Mouse (Mus musculus): ENCODE measurements at regions not wholly inside any gene's neighbourhood (a gene's known extent, or its start where the extent isn't known, plus 50 kb on each side); places are given as distances from the start of the nearest gene placed in this dataset.

DNA sequence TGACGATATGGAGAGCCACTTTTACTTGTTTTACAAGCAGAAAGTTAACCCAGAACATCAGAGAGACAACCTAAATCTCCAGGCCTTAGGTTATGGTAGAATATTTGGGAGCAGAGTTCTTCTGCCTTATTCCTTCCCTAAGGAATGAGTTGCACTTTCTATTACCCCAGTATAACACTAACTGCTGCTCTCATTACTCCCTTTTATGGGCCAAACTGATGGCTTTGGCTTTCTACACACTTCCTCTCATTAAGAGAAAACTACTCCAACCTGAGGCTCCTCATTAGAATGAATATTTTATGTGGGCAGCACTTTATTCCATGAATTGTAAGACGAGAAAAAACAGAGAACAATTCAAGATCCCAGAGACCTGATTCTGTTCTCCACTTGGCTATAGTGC lies 289.0 kb upstream of the Tnc start:
- Histone ChIP-seq H3K9ac (ENCODE audit: low read length) (no peak overlapping the region), H3K4me3 (replicated peaks; ENCODE audit: low read length) (no peak overlapping the region), H3K27ac (ENCODE audit: low read length) (no peak overlapping the region), H3K27me3 (ENCODE audit: control insufficient read depth, insufficient read depth, low read length) (no peaks in the 10 kb centered on the region), H3K4me2 (ENCODE audit: low read depth, low read length) (no peak overlapping the region), H3K36me3 (ENCODE audit: control insufficient read depth, insufficient read depth, low read length) (no peaks in the 10 kb centered on the region), H3K4me1 (ENCODE audit: control insufficient read depth, insufficient read depth, low read length) (no peaks in the 10 kb centered on the region), H3K9me3 (replicated peaks; ENCODE audit: control insufficient read depth, low read length) (no peaks in the 10 kb centered on the region)
- ATAC-seq (ENCODE audit: insufficient read depth, low FRiP score), result no peak
- WGBS, result 70% methylated on average over 2 of the region's 2 CpGs

DNA sequence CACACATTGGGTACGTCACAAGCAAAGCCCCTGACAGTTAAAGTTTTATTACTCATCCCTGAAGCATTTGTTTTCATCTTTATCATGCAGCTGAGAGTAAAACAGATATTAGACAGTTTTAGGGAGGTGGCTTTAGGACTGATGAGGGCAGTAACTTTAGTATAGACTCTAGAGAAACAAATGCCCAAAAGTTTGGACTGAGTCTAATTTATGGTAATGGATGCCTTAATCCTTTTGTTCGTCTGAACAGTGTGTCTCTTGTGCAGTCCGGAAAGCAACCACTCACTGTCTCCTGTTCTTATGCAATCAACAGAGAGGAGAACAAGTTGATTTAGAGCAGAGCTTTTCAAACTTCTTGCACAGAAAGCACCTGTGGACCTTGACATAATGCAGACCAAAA lies 283.4 kb upstream of the Tnc start:
- no peak overlapping the region for H3K27ac ChIP-seq (ENCODE audit: low read length)
- H3K4me2 ChIP-seq (ENCODE audit: low read depth, low read length), result no peak overlapping the region
- no peaks in the 10 kb centered on the region for H3K27me3 ChIP-seq (ENCODE audit: control insufficient read depth, insufficient read depth, low read length)
- no peak overlapping the region for H3K4me3 ChIP-seq (replicated peaks; ENCODE audit: low read length)
- peak; percentile 69 for ATAC-seq (ENCODE audit: insufficient read depth, low FRiP score)
- no peak overlapping the region for H3K9ac ChIP-seq (ENCODE audit: low read length)
- no peaks in the 10 kb centered on the region for H3K4me1 ChIP-seq (ENCODE audit: control insufficient read depth, insufficient read depth, low read length)
- WGBS, result 34% methylated on average over 3 of the region's 3 CpGs
- no peaks in the 10 kb centered on the region for H3K9me3 ChIP-seq (replicated peaks; ENCODE audit: control insufficient read depth, low read length)
- H3K36me3 ChIP-seq (ENCODE audit: control insufficient read depth, insufficient read depth, low read length), result no peaks in the 10 kb centered on the region

DNA sequence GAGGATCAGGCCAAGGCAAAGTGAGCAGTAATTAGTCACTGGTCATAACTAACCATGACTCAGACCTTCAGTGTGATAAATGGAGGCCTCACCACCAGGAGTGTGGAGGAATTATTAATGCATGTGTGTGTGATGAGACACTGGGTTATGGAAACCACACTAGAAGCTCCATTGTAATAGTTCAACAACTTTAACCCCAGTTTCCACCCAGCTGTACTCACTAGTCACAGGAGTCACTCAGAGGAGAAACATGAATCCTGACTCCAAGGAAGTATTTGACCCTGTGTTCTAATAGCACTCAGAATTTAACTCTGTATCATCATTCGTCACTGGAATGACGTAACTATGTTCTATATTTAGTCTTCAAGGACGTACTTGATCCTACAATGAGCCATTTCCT lies 277.6 kb upstream of the Tnc start:
- no peaks in the 10 kb centered on the region for H3K9me3 ChIP-seq (replicated peaks; ENCODE audit: control insufficient read depth, low read length)
- no peaks in the 10 kb centered on the region for H3K4me1 ChIP-seq (ENCODE audit: control insufficient read depth, insufficient read depth, low read length)
- no peak overlapping the region for H3K4me2 ChIP-seq (ENCODE audit: low read depth, low read length)
- 51% methylated on average over 3 of the region's 3 CpGs for WGBS
- H3K9ac ChIP-seq (ENCODE audit: low read length), result no peak overlapping the region
- no peak overlapping the region for H3K4me3 ChIP-seq (replicated peaks; ENCODE audit: low read length)
- ATAC-seq (ENCODE audit: insufficient read depth, low FRiP score), result no peak
- H3K36me3 ChIP-seq (ENCODE audit: control insufficient read depth, insufficient read depth, low read length), result no peaks in the 10 kb centered on the region
- H3K27me3 ChIP-seq (ENCODE audit: control insufficient read depth, insufficient read depth, low read length), result no peaks in the 10 kb centered on the region
- no peak overlapping the region for H3K27ac ChIP-seq (ENCODE audit: low read length)

DNA sequence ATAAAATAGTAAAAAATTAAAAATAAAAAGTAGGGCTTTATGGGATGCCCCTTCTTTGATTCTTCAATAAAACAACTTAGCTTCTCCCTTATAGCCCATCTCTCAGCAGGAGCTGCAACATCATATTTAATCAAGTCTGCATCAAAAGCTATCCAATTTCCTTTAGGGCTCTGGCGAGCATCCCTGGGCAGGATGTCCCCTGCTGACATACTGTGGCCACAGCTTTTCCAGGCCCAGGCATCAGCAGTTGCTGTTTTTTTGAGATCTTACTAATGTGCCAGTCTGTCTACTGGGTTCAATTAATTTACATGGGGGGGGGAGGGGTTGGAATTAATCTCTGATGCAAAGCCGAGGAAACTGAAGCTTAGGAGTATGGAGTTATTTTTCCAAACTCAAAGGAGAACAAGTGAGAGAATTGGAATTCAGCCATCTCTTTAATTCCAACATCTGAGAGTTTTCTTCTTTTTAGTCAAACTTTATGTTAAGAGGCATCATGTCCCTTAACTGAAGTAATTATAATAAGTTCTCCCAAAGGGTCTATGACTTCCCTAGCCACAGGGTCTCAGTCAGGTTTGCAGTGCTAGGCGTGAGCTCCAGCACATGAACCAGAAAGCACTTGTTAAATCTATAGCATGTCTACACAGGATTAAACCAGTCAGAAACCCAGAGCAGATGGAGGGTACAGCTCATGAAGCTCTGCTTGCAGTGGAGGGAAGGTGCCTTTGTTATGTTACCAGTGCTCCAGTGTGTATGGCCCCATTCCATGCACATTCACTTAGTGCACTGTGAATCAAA lies 269.9 kb upstream of the Tnc start:
- H3K4me2 ChIP-seq (ENCODE audit: low read depth, low read length), result no peak overlapping the region
- no peaks in the 10 kb centered on the region for H3K9me3 ChIP-seq (replicated peaks; ENCODE audit: control insufficient read depth, low read length)
- no peak overlapping the region for H3K9ac ChIP-seq (ENCODE audit: low read length)
- H3K27ac ChIP-seq (ENCODE audit: low read length), result no peak overlapping the region
- no peak overlapping the region for H3K4me3 ChIP-seq (replicated peaks; ENCODE audit: low read length)
- ATAC-seq (ENCODE audit: insufficient read depth, low FRiP score), result no peak
- 76% methylated on average over 3 of the region's 3 CpGs for WGBS
- H3K36me3 ChIP-seq (ENCODE audit: control insufficient read depth, insufficient read depth, low read length), result no peaks in the 10 kb centered on the region
- H3K4me1 ChIP-seq (ENCODE audit: control insufficient read depth, insufficient read depth, low read length), result no peaks in the 10 kb centered on the region
- no peaks in the 10 kb centered on the region for H3K27me3 ChIP-seq (ENCODE audit: control insufficient read depth, insufficient read depth, low read length)

DNA sequence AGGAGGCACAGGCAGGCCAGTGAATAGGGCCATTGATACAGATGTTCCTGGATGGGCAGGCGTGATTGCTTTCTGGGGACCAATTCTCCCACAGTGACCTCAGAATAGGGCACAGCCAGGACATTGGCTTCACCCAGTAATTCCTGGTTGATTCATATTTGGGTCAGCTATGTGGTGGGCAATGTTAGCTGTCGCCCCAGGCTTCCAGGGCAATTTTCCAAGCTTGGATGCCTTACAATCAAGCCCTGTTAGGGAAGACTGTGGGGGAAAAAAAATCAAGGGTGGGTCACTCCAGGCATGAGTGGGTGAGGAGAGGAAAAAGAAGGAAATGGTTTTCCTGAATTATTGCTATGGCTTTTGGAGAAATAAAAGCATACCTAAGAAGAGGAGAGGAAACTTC lies 250.1 kb upstream of the Tnc start:
- Histone ChIP-seq H3K27me3 (ENCODE audit: control insufficient read depth, insufficient read depth, low read length) (no peaks in the 10 kb centered on the region), H3K9me3 (replicated peaks; ENCODE audit: control insufficient read depth, low read length) (no peaks in the 10 kb centered on the region), H3K4me1 (ENCODE audit: control insufficient read depth, insufficient read depth, low read length) (no peaks in the 10 kb centered on the region), H3K4me3 (replicated peaks; ENCODE audit: low read length) (no peak overlapping the region), H3K27ac (ENCODE audit: low read length) (no peak overlapping the region), H3K36me3 (ENCODE audit: control insufficient read depth, insufficient read depth, low read length) (no peaks in the 10 kb centered on the region), H3K4me2 (ENCODE audit: low read depth, low read length) (no peak overlapping the region), H3K9ac (ENCODE audit: low read length) (no peak overlapping the region)
- no peak for ATAC-seq (ENCODE audit: insufficient read depth, low FRiP score)
- WGBS, result 73% methylated on average over 2 of the region's 2 CpGs

DNA sequence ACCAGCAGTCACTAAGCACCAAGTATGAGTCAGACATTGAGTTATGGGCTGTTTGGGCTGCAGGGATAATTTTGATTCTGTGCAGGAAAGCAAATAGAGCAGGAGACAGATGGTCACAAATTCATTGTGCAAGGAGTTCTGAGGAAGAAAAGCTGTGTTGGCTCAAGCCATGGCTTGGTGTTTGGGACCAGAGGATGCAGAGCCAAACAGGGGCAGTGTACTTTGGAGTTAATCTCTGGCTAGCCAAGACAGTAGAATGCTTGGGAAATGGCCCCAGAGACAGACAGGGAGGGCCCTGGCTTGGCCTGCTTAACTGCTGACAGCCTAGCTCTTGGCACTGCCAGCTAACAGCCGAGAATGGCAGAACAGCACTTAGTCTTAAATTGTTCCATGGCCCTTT lies 235.7 kb upstream of the Tnc start:
- H3K9me3 ChIP-seq (replicated peaks; ENCODE audit: control insufficient read depth, low read length), result no peaks in the 10 kb centered on the region
- WGBS, result 68% methylated on average over 1 of the region's 1 CpGs
- H3K27me3 ChIP-seq (ENCODE audit: control insufficient read depth, insufficient read depth, low read length), result no peaks in the 10 kb centered on the region
- H3K36me3 ChIP-seq (ENCODE audit: control insufficient read depth, insufficient read depth, low read length), result no peaks in the 10 kb centered on the region
- H3K27ac ChIP-seq (ENCODE audit: low read length), result no peak overlapping the region
- H3K4me3 ChIP-seq (replicated peaks; ENCODE audit: low read length), result no peak overlapping the region
- no peaks in the 10 kb centered on the region for H3K4me1 ChIP-seq (ENCODE audit: control insufficient read depth, insufficient read depth, low read length)
- no peak for ATAC-seq (ENCODE audit: insufficient read depth, low FRiP score)
- no peak overlapping the region for H3K4me2 ChIP-seq (ENCODE audit: low read depth, low read length)
- H3K9ac ChIP-seq (ENCODE audit: low read length), result no peak overlapping the region

DNA sequence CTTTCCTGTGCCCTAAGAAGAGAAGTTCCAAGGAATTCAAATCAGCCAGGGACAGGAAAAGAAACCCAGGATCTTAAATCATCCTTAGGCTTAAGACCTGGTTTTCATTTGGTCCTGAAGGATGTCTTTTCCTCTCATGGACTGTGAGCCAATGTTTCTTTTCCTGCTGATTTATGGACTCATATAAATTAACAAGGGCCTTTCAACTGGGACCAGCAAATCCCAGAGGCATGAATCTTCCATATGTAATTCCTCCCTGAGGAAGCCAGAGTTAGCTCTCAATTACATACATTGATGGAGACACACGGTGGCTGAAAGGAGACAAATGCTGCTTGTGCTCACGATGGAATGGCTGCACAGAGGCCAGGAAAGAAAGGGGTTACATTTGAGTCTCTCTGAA lies 230.2 kb upstream of the Tnc start:
- Histone ChIP-seq H3K27ac (ENCODE audit: low read length) (no peak overlapping the region), H3K4me3 (replicated peaks; ENCODE audit: low read length) (no peak overlapping the region), H3K4me2 (ENCODE audit: low read depth, low read length) (no peak overlapping the region), H3K9ac (ENCODE audit: low read length) (no peak overlapping the region), H3K27me3 (ENCODE audit: control insufficient read depth, insufficient read depth, low read length) (no peaks in the 10 kb centered on the region), H3K36me3 (ENCODE audit: control insufficient read depth, insufficient read depth, low read length) (no peaks in the 10 kb centered on the region), H3K4me1 (ENCODE audit: control insufficient read depth, insufficient read depth, low read length) (no peaks in the 10 kb centered on the region), H3K9me3 (replicated peaks; ENCODE audit: control insufficient read depth, low read length) (no peaks in the 10 kb centered on the region)
- no peak for ATAC-seq (ENCODE audit: insufficient read depth, low FRiP score)
- 18% methylated on average over 2 of the region's 2 CpGs for WGBS

DNA sequence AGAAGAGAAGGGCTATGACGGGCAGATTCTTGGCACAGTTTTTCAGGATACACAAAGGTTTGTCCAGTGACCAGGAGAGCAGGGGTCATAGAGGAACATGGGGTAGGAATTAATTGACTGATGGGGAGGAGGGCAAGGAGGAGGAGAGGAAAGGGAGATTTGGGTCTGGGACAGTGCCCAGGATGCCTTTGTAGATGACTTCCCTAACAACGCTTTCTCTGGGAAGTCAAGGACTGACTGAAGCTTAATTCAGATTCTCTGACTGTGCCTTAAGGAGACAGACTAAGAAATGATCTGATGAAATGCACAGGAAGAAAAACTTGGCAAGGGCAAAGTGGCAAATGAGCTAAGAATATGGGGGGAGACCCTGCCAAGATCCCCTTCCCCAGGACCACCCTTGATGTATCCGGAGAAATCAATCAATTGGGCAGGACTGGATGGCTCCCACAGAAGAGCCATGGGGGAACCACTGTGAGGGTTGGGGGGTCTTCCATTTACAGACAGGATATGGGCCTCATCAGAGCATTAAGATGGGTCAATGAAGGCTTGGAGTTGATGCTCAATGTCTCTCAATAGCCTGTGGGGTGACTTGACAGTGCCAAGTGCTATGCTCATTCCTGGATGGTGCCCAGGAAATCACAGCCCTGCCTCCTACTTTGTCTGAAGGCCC lies 227.6 kb upstream of the Tnc start:
- H3K4me1 ChIP-seq (ENCODE audit: control insufficient read depth, insufficient read depth, low read length), result no peaks in the 10 kb centered on the region
- no peaks in the 10 kb centered on the region for H3K9me3 ChIP-seq (replicated peaks; ENCODE audit: control insufficient read depth, low read length)
- H3K4me2 ChIP-seq (ENCODE audit: low read depth, low read length), result no peak overlapping the region
- H3K9ac ChIP-seq (ENCODE audit: low read length), result no peak overlapping the region
- no peak overlapping the region for H3K4me3 ChIP-seq (replicated peaks; ENCODE audit: low read length)
- H3K27ac ChIP-seq (ENCODE audit: low read length), result no peak overlapping the region
- WGBS, result 87% methylated on average over 3 of the region's 3 CpGs
- no peaks in the 10 kb centered on the region for H3K36me3 ChIP-seq (ENCODE audit: control insufficient read depth, insufficient read depth, low read length)
- no peaks in the 10 kb centered on the region for H3K27me3 ChIP-seq (ENCODE audit: control insufficient read depth, insufficient read depth, low read length)
- no peak for ATAC-seq (ENCODE audit: insufficient read depth, low FRiP score)

DNA sequence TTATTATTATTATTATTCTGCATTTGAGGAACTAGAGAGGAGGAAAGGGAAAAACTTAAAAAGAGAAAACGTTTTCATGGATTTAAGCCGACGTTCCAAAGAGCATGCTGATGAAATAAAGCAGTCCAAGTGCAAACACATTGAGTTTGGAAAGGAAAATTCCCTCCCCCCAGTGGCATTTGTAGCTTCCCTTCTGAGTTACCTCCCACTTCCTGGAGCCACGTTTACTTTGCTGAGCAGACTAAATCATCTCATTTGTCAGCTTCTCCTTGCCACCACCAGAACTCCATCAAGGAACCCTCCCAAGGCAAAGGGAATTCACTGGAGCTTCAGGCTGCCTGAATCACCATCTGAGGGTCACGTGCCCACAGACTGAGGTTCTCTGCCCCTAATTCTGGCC lies 223.0 kb upstream of the Tnc start:
- Histone ChIP-seq H3K4me3 (replicated peaks; ENCODE audit: low read length) (no peak overlapping the region), H3K9ac (ENCODE audit: low read length) (no peak overlapping the region), H3K4me2 (ENCODE audit: low read depth, low read length) (no peak overlapping the region), H3K36me3 (ENCODE audit: control insufficient read depth, insufficient read depth, low read length) (no peaks in the 10 kb centered on the region), H3K27ac (ENCODE audit: low read length) (no peak overlapping the region), H3K27me3 (ENCODE audit: control insufficient read depth, insufficient read depth, low read length) (no peaks in the 10 kb centered on the region), H3K9me3 (replicated peaks; ENCODE audit: control insufficient read depth, low read length) (no peaks in the 10 kb centered on the region), H3K4me1 (ENCODE audit: control insufficient read depth, insufficient read depth, low read length) (no peaks in the 10 kb centered on the region)
- ATAC-seq (ENCODE audit: insufficient read depth, low FRiP score), result no peak
- 27% methylated on average over 5 of the region's 5 CpGs for WGBS
